Mouse (Mus musculus): ENCODE results near the gene Srgap3. TPM values are rescaled to one million over a fixed set of nuclear protein-coding genes. Genes with fewer than 3 reads are reported as not detected.
A peak's percentile ranks its signal among the peaks of the same experiment; 100 is the strongest.
"Not testable (repeated sequence)": the region's sequence is repeated elsewhere in the genome, so short reads cannot be mapped to it uniquely, and the experiment has no call there.

Srgap3 gene
- polyA plus RNA-seq, 1 experiment, result 4.6 TPM

DNA sequence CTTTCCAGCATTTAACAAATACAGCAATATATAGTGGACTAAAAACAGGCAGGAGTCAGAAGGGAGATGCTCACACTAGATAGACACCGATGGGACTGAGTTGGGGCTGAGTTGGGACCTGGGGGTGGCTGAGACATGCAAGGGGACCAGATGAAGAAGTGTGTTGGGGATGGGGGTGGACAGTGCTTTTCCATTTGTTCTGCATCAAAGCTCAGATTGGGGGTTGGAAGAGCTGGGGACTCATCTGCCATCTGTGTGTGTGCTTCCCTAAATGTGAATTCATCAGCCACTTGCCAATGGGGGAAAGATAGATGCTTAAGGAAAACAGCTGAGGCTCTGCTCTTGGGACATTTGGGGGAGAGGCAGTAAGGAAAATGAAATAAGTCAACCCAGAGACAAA, 227.1 kb downstream of the Srgap3 start:
- TF ChIP-seq FOSL1 (IDR thresholded peaks at IDR 0.05; ENCODE audit: insufficient read depth, low read length, poor library complexity, severe bottlenecking) (no peak), USF1 (IDR thresholded peaks at IDR 0.05; ENCODE audit: low read depth) (no peak), CTCF (IDR thresholded peaks at IDR 0.05; ENCODE audit: control insufficient read depth, insufficient read depth, insufficient read length) (no peak), MYOG (IDR thresholded peaks at IDR 0.05; ENCODE audit: control insufficient read depth, extremely low read depth, insufficient read length) (no peak), CEBPB (IDR thresholded peaks at IDR 0.05; ENCODE audit: low read depth) (no peak), MAX (IDR thresholded peaks at IDR 0.05) (no peak), MYOD1 (IDR thresholded peaks at IDR 0.05; ENCODE audit: control insufficient read depth, insufficient read length, low read depth) (no peak)
- H3K79me2 ChIP-seq (ENCODE audit: control insufficient read depth, insufficient read depth), result no peaks in the 10 kb centered on the region
- no peaks in the 10 kb centered on the region for H3K36me3 ChIP-seq (ENCODE audit: control insufficient read depth, insufficient read depth)
- no peak overlapping the region for H3K4me3 ChIP-seq (ENCODE audit: insufficient read depth, poor library complexity, severe bottlenecking)
- no peak overlapping the region for H3ac ChIP-seq (ENCODE audit: control insufficient read depth, insufficient read length, low read depth)
- no peaks in the 10 kb centered on the region for H3K27me3 ChIP-seq (ENCODE audit: control insufficient read depth, insufficient read depth, insufficient read length)
- H3K79me3 ChIP-seq (ENCODE audit: low read depth), result no peaks in the 10 kb centered on the region

DNA sequence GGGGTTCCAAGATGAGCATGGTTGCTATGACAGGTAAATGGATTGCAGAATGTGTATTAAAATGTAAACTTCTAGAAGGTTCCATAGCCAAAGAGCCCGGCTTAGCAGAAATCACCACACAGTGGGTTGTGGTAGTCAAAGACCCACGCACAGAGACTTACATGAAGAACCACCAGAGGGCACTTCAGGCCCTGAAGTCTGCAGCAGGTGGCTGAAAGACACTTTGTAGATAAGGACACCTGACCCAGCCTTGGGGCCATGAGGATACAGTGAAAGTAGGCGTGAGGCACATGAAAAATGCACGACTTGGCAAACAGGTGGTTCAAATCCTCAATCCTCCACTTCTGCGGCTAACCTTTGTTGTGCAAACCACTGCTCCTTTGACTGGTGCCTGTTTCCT, 229.9 kb downstream of the Srgap3 start:
- no peaks in the 10 kb centered on the region for H3K79me3 ChIP-seq (ENCODE audit: low read depth)
- H3K36me3 ChIP-seq (ENCODE audit: control insufficient read depth, insufficient read depth), result no peaks in the 10 kb centered on the region
- H3K79me2 ChIP-seq (ENCODE audit: control insufficient read depth, insufficient read depth), result no peaks in the 10 kb centered on the region
- no peak overlapping the region for H3K4me3 ChIP-seq (ENCODE audit: insufficient read depth, poor library complexity, severe bottlenecking)
- H3K27me3 ChIP-seq (ENCODE audit: control insufficient read depth, insufficient read depth, insufficient read length), result no peaks in the 10 kb centered on the region
- TF ChIP-seq FOSL1 (IDR thresholded peaks at IDR 0.05; ENCODE audit: insufficient read depth, low read length, poor library complexity, severe bottlenecking), result no peak
- peak; percentile 3 for TF ChIP-seq CTCF (IDR thresholded peaks at IDR 0.05; ENCODE audit: control insufficient read depth, insufficient read depth, insufficient read length)
- no peak overlapping the region for H3ac ChIP-seq (ENCODE audit: control insufficient read depth, insufficient read length, low read depth)

DNA sequence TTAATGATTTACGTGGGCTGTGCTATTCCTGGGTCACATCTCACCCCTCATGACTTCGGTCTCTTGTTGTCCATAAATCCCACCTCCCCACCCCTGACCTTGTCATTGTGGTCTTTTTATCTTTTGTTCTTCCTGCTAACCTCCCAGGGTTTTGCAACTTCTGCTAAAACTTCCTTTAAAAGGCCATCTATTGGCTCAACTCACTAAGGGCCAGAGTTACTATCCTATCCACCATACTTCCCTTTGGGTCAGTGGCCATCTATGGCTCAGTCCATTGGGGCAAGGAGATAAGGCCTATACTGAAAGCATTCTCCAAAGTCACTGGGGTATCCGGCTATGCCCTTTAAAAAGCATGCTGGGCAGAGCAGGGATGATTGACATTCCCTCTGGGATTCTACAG, 233.1 kb downstream of the Srgap3 start:
- TF ChIP-seq MYOD1 (IDR thresholded peaks at IDR 0.05; ENCODE audit: control insufficient read depth, insufficient read length, low read depth), result no peak
- TF ChIP-seq MYOG (IDR thresholded peaks at IDR 0.05; ENCODE audit: control insufficient read depth, extremely low read depth, insufficient read length), result no peak
- TF ChIP-seq FOSL1 (IDR thresholded peaks at IDR 0.05; ENCODE audit: insufficient read depth, low read length, poor library complexity, severe bottlenecking), result no peak
- no peaks in the 10 kb centered on the region for H3K79me2 ChIP-seq (ENCODE audit: control insufficient read depth, insufficient read depth)
- H3K27me3 ChIP-seq (ENCODE audit: control insufficient read depth, insufficient read depth, insufficient read length), result no peaks in the 10 kb centered on the region
- H3K79me3 ChIP-seq (ENCODE audit: low read depth), result no peaks in the 10 kb centered on the region
- no peak overlapping the region for H3K4me3 ChIP-seq (ENCODE audit: insufficient read depth, poor library complexity, severe bottlenecking)
- H3K36me3 ChIP-seq (ENCODE audit: control insufficient read depth, insufficient read depth), result no peaks in the 10 kb centered on the region
- no peak overlapping the region for H3ac ChIP-seq (ENCODE audit: control insufficient read depth, insufficient read length, low read depth)

DNA sequence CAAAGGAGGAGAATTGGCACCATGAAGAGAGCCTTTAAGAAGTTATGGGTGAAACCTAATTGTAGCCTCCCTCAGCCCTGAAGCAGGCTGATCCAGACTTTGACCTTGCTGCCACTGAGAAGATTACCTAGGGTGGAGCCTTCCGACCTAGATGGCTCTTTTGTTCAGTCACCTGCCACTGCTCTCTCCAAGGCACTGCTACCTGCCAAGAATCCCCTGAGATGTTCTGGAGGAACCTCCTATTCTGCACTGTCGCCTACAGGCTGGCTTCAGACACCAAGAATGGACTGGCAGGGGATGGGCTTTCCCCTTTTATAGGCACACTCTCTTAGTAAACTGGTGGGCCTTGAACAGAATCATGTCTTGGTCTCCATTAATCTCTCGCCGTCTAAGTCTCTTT, 244.8 kb downstream of the Srgap3 start:
- H3K79me3 ChIP-seq (ENCODE audit: low read depth); H3K27me3 ChIP-seq (ENCODE audit: control insufficient read depth, insufficient read depth, insufficient read length); H3K4me3 ChIP-seq (ENCODE audit: insufficient read depth, poor library complexity, severe bottlenecking); H3ac ChIP-seq (ENCODE audit: control insufficient read depth, insufficient read length, low read depth); H3K36me3 ChIP-seq (ENCODE audit: control insufficient read depth, insufficient read depth); H3K79me2 ChIP-seq (ENCODE audit: control insufficient read depth, insufficient read depth): not testable (repeated sequence)

DNA sequence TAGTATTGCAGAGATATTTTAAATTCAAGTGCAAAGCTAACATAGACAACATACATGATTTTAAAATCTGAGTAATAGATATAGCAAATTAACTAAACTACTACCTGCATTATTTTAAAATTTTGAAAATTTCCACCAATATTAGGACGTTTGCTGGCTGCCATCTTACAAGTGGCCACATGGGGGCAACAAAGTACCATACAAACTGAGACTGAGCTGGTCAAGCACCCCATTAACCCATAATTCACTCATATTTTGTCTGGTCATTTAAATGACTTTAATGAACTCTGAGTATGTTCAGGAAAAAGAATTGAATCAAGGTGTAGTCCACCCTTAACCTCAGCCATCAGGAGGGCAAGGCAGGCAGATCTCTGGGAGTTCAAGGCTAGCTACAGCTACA, 246.7 kb downstream of the Srgap3 start:
- H3K36me3 ChIP-seq (ENCODE audit: control insufficient read depth, insufficient read depth), result no peaks in the 10 kb centered on the region
- H3K4me3 ChIP-seq (ENCODE audit: insufficient read depth, poor library complexity, severe bottlenecking), result no peak overlapping the region
- H3K79me2 ChIP-seq (ENCODE audit: control insufficient read depth, insufficient read depth), result peaks cover 10% of the 10 kb centered on the region
- H3K79me3 ChIP-seq (ENCODE audit: low read depth), result peaks cover 7% of the 10 kb centered on the region
- TF ChIP-seq MAX (IDR thresholded peaks at IDR 0.05) (no peak), CTCF (IDR thresholded peaks at IDR 0.05; ENCODE audit: control insufficient read depth, insufficient read depth, insufficient read length) (peak; percentile 41)
- no peak overlapping the region for H3ac ChIP-seq (ENCODE audit: control insufficient read depth, insufficient read length, low read depth)
- no peaks in the 10 kb centered on the region for H3K27me3 ChIP-seq (ENCODE audit: control insufficient read depth, insufficient read depth, insufficient read length)

DNA sequence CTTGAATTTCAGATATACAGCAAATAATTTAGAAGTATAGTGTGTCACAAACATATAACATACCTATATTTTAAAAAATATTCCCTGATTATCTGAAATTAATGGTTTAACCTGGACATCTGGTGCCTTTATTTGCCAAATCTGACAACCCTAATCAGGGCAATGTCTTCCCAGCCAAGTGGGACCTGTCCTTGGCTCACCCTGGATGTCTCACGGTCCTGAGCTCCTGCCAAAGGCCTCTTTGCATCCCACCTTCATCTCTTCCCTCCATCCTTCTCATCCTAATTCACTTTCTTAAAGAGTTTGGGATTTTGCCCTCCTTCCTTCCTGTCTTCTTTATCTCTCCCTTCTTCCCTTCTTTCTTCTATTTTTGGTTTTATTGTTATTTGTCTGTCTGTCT, 248.0 kb downstream of the Srgap3 start:
- peaks cover 23% of the 10 kb centered on the region for H3K79me2 ChIP-seq (ENCODE audit: control insufficient read depth, insufficient read depth)
- peaks cover 20% of the 10 kb centered on the region for H3K79me3 ChIP-seq (ENCODE audit: low read depth)
- no peak for TF ChIP-seq MAX (IDR thresholded peaks at IDR 0.05)
- no peak for TF ChIP-seq MYOG (IDR thresholded peaks at IDR 0.05; ENCODE audit: control insufficient read depth, extremely low read depth, insufficient read length)
- no peak for TF ChIP-seq FOSL1 (IDR thresholded peaks at IDR 0.05; ENCODE audit: insufficient read depth, low read length, poor library complexity, severe bottlenecking)
- TF ChIP-seq CTCF (IDR thresholded peaks at IDR 0.05; ENCODE audit: control insufficient read depth, insufficient read depth, insufficient read length), result no peak
- no peak for TF ChIP-seq MYOD1 (IDR thresholded peaks at IDR 0.05; ENCODE audit: control insufficient read depth, insufficient read length, low read depth)
- no peak for TF ChIP-seq CEBPB (IDR thresholded peaks at IDR 0.05; ENCODE audit: low read depth)
- TF ChIP-seq USF1 (IDR thresholded peaks at IDR 0.05; ENCODE audit: low read depth), result no peak
- H3K4me3 ChIP-seq (ENCODE audit: insufficient read depth, poor library complexity, severe bottlenecking), result no peak overlapping the region
- H3K36me3 ChIP-seq (ENCODE audit: control insufficient read depth, insufficient read depth), result no peaks in the 10 kb centered on the region
- no peaks in the 10 kb centered on the region for H3K27me3 ChIP-seq (ENCODE audit: control insufficient read depth, insufficient read depth, insufficient read length)
- H3ac ChIP-seq (ENCODE audit: control insufficient read depth, insufficient read length, low read depth), result no peak overlapping the region

All from C2C12 (cell line).